Mouse (Mus musculus) liver, postnatal 0 days (tissue): ENCODE measurements at regions not wholly inside any gene's neighbourhood (a gene's known extent, or its start where the extent isn't known, plus 50 kb on each side); places are given as distances from the start of the nearest gene placed in this dataset.
"Not testable (repeated sequence)": the region's sequence is repeated elsewhere in the genome, so short reads cannot be mapped to it uniquely, and the experiment has no call there.

Experiments used
- CTCF ChIP-seq: sonication (generic); IDR thresholded peaks from 2 replicates; pipeline ENCODE4 v1.5.1; 2016; ENCODE audit warnings: antibody characterized with exemption, low read depth
- EP300 ChIP-seq: IDR thresholded peaks from 2 replicates; pipeline ENCODE4 v1.6.1; 2016; ENCODE audit warnings: antibody characterized with exemption, low read depth, mild to moderate bottlenecking

- not testable (repeated sequence) for TF ChIP-seq CTCF, EP300
Observed at GRCm38 (mm10) chr3:16488431-16488830, 482.2 kb upstream of the Gm5150 start.
